Mouse (Mus musculus): ENCODE results near the gene Eef1akmt4. TPM values are rescaled to one million over a fixed set of nuclear protein-coding genes. Genes with fewer than 3 reads are reported as not detected.

The Eef1akmt4 gene
- 1 to 10 TPM; 3.9 to 5.5 TPM for total RNA-seq (2023)

DNA sequence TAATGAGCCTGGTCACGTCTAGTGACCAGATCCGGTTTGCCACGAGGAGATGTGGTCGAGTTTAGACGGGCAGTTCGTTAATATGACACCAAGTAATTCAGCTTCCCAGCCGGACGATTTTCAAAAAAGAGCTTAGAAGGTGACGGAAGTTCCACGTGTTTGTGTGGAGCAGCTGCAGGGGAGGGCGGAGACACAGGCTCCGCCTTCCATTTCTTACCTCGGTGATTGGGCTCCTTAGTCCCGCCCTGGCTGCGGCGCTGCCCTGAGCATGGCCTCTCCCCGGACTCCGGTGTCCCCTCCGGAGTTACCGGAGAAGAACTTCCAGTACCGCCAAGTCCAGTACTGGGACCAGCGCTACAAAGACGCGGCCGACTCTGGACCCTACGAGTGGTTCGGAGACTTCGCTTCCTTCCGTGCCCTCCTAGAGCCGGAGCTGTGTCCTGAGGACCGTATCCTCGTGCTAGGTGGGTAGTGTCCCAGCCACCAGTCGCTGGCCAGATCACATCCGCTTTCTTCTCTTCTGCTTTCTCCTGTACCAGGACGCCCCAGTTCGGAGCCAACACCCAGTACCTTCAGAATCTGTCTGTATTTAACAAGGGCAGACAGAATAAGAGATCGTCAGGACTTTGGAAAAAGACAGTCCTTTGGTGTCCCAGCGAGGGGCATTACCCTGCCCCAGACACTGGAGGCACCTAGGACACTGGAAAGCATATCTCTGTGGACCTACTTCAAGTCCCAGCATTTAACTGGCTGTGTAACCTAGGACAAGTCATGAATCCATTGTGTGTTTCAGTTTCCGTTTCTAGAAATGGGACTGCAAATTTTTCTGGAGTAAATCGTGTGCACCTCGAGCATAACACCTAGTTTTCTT, at the start of gene Eef1akmt4, which contains the start of the genes Gm49333 and Alg3:
TSS of gene Eef1akmt4 (plus strand) at position 237 of the 871 bp plus-strand sequence.
TSS of gene Gm49333 (plus strand) at position 254 of the 871 bp plus-strand sequence.
TSS of gene Alg3 (minus strand) at position 379 of the 871 bp plus-strand sequence.

DNA sequence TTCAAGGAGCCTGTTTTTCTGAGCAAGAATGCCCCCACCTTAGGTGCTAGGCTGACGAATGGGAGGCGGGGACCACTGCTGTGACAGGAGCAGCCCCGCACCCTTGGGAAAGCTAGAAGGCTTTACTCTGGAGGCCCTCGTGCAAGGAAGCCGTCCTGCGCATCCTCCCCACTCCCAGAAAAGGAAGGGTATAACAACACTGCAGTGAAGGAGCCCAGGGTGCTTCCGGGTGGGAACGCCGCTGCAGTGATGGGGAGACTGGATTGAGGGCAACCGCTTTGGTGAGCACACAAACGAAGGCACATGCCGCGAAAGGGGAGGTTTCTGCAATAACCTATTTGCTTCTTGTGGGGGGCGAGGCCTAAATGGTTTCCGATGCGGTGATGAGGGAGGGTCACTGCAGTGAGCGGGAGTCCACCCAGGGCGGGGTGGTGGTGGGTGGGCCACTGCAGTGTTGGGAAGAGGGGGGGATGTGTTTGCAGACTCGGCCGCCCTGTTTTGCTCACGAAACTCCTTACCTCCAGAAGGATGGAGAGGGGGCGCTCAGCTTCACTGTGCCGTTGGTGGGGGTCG, 21.9 kb upstream of the Eef1akmt4 start, which contains the start of gene Vwa5b2:
TSS of gene Vwa5b2 (plus strand) at position 106 of the 573 bp plus-strand sequence.

DNA sequence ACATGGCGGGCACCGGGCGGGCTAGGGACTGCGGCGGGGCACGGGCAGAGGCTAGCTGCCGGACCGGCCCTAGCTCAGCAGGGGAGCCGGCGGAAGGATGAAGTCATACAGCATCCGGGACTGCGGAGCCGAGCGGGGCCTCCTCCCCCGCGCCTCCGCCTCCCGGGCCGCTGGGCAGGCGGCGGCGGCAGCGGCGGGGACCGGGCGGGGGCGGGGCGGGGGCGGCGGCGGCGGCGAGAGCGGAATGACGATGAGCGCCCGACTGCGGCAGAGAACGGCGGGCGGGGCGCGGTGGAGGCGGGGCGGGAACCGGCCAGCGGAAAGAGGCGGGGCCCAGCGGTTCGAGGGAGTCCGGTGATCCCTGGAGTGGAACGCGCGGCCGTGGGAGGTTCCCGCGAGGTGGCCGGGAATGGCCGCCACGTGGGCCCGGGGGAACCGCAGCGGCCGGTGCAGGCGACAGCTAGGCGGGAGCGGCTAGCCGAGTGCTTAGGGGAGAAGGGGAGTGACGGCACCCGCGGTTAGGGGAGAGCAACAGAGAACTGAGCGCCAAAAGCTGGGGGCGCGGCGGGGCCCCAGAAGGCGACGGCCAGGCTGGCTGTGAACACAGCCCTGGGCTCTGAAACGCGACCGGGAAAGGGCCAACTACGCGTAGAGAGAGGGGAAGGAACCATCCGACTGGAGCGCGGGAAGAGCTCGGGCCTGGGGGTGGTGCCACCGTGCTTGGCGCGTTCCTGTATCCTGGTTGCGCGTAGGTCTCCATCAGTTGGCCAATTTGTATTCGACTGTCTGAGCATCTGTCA, 10.0 kb downstream of the Eef1akmt4 start, which contains the start of gene Camk2n2:
TSS of gene Camk2n2 (minus strand) at position 97 of the 800 bp plus-strand sequence.

DNA sequence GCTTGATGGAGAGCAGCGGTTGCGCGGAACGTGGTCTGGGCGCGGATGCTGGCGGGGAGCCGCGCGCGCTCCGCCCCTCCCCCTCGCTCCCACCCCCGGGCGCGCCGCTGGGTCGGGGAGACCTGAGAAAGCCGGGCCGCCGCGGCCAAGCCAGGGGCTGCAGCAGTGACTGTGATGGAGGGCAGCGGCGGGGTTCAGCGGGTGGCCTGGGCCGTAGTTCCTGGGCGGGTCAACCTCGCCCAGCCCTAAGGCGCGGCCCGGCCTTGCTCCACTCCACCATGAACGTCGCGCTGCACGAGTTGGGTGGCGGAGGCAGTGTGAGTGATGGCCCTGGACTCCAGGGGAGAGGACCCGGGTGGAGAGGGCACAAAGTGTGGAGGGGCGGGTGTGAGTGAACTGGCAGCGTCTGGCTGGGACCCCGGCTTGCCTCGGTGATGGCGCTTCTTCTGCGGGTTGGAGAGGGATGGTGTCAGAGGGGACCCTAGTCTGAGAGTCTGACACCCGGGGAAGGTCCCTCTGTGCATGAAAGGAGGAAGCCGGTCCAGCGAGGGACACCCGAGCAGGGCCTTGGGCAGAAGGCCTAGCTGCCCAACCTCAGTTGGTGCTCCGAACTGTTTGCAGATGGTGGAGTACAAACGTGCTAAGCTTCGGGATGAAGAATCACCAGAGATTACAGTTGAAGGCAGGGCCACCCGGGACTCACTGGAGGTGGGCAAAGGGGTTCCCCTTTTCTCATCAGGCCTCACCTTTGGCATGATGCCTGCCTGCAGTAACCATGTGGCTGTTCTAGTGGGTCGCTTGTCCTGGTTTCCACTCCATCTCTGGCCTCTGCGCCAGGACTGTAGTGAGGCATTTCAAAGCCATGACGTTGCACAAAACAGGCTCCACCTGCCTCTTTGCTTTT, 18.6 kb downstream of the Eef1akmt4 start, which contains the start of gene Ece2:
TSS of gene Ece2 (plus strand) at position 98 of the 904 bp plus-strand sequence.

DNA sequence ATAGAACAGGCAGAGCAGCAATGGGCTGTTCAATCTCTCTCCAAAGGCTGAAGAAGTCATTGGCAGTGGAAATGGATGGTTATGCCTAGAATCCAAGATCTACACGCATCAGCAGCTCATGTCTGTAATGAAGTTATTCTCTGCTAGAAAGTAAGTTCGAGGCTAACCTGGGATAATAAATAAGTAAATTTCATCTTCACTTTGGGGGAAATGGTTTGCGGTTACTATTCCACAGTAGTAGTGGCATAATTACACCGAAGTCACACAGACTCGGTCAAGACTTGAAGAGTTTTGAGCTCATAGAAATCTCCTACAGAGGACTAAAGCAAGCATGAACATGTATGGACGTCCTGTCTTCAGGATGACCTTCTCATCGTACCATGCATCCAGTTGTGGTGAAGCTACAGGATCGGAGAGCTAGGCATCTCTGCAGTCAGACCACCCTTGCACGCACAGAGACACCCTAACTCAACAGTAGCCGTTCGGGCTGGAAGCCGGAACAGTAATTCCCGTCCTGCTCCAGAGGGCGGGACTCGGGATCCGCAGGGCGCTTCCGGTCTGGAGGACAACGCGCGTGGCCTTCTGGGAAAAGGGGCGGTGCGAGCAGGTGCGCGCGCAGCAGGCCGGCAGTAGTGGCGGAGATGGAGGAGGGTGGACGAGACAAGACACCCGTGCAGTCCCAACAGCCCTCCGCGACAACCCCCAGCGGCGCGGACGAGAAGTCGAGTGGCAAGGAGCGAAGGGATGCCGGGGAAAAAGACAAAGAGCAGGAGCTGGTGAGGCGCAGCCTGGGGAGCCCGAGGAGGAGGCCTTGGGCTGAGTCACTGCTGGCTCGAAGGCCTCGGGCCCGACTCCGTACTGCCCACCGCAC, 39.9 kb downstream of the Eef1akmt4 start, which contains the start of gene Psmd2:
TSS of gene Psmd2 (plus strand) at position 577 of the 871 bp plus-strand sequence.

DNA sequence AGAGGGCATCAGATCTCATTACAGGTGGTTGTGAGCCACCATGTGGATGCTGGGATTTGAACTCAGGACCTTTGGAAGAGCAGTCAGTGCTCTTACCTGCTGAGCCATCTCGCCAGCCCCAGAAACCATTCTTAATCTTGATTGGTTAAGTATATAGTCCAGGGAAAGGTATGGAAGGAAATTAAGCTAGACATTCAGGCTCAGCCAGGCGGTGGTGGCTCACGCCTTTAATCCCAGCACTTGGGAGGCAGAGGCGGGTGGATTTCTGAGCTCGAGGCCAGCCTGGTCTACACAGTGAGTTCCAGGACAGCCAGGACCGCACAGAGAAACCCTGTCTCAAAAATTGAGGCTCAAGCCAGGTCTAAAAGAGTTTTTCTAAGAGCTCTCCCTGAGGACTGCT, 56.6 kb downstream of the Eef1akmt4 start, which contains the start of gene Eif4g1:
TSS of gene Eif4g1 (plus strand) at position 301 of the 400 bp plus-strand sequence.

Other genes starting within 250 kb of the Eef1akmt4 start
- gene Abcc5, start 185.2 kb upstream of the Eef1akmt4 start, total RNA-seq (2023), result 100 to 1,000 TPM in 1 of 2 experiments, 10 to 100 TPM in 1; 83.4 to 102 TPM
- 10 to 100 TPM; 22.6 to 22.8 TPM for gene Eif2b5, start 112.8 kb upstream of the Eef1akmt4 start, total RNA-seq (2023)
- 10 to 100 TPM; 26.5 to 28.0 TPM for gene Dvl3, start 94.6 kb upstream of the Eef1akmt4 start, total RNA-seq (2023)
- gene Ap2m1, start 76.1 kb upstream of the Eef1akmt4 start, total RNA-seq (2023), result 100 to 1,000 TPM; 190 to 204 TPM
- 10 to 100 TPM; 45.4 to 46.1 TPM for gene Abcf3, start 63.0 kb upstream of the Eef1akmt4 start, total RNA-seq (2023)
- gene Vwa5b2, start 22.1 kb upstream of the Eef1akmt4 start, total RNA-seq (2023), result not detected
- gene Gm49333, start within 50 bp of the Eef1akmt4 start, total RNA-seq (2023), result not detected
- 1 to 10 TPM; 6.4 to 7.1 TPM for gene Alg3, start 142 bp downstream of the Eef1akmt4 start, total RNA-seq (2023)
- 1 to 10 TPM; 1.2 to 1.3 TPM for gene Camk2n2, start 9.7 kb downstream of the Eef1akmt4 start, total RNA-seq (2023)
- gene Ece2, start 18.2 kb downstream of the Eef1akmt4 start, total RNA-seq (2023), result under 1 TPM in 1 of 2 experiments, not detected in 1; 0.18 TPM
- 100 to 1,000 TPM; 106 to 110 TPM for gene Psmd2, start 40.1 kb downstream of the Eef1akmt4 start, total RNA-seq (2023)
- gene Eif4g1, start 56.7 kb downstream of the Eef1akmt4 start, total RNA-seq (2023), result 100 to 1,000 TPM; 147 to 161 TPM
- gene Fam131a, start 81.6 kb downstream of the Eef1akmt4 start, total RNA-seq (2023), result under 1 TPM; 0.42 to 0.86 TPM
- gene Polr2h, start 106.1 kb downstream of the Eef1akmt4 start, total RNA-seq (2023), result 1 to 10 TPM; 7.9 to 8.2 TPM
- gene Clcn2, start 106.2 kb downstream of the Eef1akmt4 start, total RNA-seq (2023), result 1 to 10 TPM; 4.8 to 5.6 TPM
- gene Chrd, start 121.5 kb downstream of the Eef1akmt4 start, total RNA-seq (2023), result not detected
- gene Thpo, start 122.9 kb downstream of the Eef1akmt4 start, total RNA-seq (2023), result not detected

All from neutrophil, adult 83 days (primary cell).